Mouse (Mus musculus): ENCODE measurements around the gene Pak6. TPM values are rescaled to one million over a fixed set of nuclear protein-coding genes. Genes with fewer than 3 reads are reported as not detected.
A peak's percentile ranks its signal among the peaks of the same experiment; 100 is the strongest.

Pak6 gene
- polyA plus RNA-seq, 1 experiment from 2014 or later, result 0.15 TPM

DNA sequence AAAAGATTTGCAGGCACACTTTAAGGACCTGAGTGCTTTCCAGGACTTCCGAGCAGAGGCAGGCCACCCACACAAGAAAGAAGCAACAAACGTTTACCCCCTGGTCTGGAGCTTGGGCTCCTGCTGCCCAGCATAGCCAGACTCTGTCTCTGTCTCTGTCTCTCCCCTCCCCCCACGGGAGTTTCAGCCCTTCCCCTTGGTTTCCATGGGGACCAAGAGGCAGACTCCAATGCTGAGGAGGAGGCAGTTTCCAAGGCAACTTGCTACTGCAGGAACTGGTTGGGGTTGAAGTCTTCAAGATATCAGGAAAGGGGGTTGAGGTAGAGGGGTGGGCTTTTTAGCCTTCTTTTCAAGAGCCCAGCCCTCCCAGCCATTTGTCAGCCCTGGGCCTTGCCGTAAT lies 51.1 kb downstream of the Pak6 start:
- no peaks in the 10 kb centered on the region for H3K9me3 ChIP-seq (ENCODE audit: low read length)
- no peak overlapping the region for H3K27ac ChIP-seq (ENCODE audit: low read depth)
- TF ChIP-seq CTCF (IDR thresholded peaks at IDR 0.05; ENCODE audit: low read depth), result no peak
- TF ChIP-seq EP300 (IDR thresholded peaks at IDR 0.05; ENCODE audit: low read depth), result no peak
- H3K4me2 ChIP-seq (ENCODE audit: low read depth, low read length), result no peak overlapping the region
- WGBS (ENCODE audit: insufficient replicate concordance), result 55% methylated on average over 4 of the region's 4 CpGs
- no peak overlapping the region for H3K4me3 ChIP-seq (ENCODE audit: low read depth, low read length)
- no peak for ATAC-seq
- H3K27me3 ChIP-seq (ENCODE audit: insufficient read depth, low read length), result peaks cover 25% of the 10 kb centered on the region
- DNase-seq, result no peak
- H3K36me3 ChIP-seq (replicated peaks; ENCODE audit: insufficient read depth, low read length), result no peaks in the 10 kb centered on the region
- H3K9ac ChIP-seq (replicated peaks), result no peak overlapping the region
- peaks cover 17% of the 10 kb centered on the region for H3K4me1 ChIP-seq (ENCODE audit: insufficient read depth)

- no peak for ATAC-seq
- no peak for TF ChIP-seq CTCF (IDR thresholded peaks at IDR 0.05; ENCODE audit: low read depth)
- TF ChIP-seq EP300 (IDR thresholded peaks at IDR 0.05; ENCODE audit: low read depth), result no peak
- 73% methylated on average over 5 of the region's 5 CpGs for WGBS (ENCODE audit: insufficient replicate concordance)
- Histone ChIP-seq H3K9me3 (ENCODE audit: low read length) (no peaks in the 10 kb centered on the region), H3K27ac (ENCODE audit: low read depth) (no peak overlapping the region), H3K36me3 (replicated peaks; ENCODE audit: insufficient read depth, low read length) (no peaks in the 10 kb centered on the region), H3K9ac (replicated peaks) (no peak overlapping the region), H3K4me2 (ENCODE audit: low read depth, low read length) (no peak overlapping the region), H3K4me1 (ENCODE audit: insufficient read depth) (no peaks in the 10 kb centered on the region), H3K4me3 (ENCODE audit: low read depth, low read length) (no peak overlapping the region), H3K27me3 (ENCODE audit: insufficient read depth, low read length) (peaks cover 15% of the 10 kb centered on the region)
- DNase-seq, result no peak
Measured at GRCm38 (mm10) chr2:118716677-118717076, 53.6 kb downstream of the Pak6 start.

DNA sequence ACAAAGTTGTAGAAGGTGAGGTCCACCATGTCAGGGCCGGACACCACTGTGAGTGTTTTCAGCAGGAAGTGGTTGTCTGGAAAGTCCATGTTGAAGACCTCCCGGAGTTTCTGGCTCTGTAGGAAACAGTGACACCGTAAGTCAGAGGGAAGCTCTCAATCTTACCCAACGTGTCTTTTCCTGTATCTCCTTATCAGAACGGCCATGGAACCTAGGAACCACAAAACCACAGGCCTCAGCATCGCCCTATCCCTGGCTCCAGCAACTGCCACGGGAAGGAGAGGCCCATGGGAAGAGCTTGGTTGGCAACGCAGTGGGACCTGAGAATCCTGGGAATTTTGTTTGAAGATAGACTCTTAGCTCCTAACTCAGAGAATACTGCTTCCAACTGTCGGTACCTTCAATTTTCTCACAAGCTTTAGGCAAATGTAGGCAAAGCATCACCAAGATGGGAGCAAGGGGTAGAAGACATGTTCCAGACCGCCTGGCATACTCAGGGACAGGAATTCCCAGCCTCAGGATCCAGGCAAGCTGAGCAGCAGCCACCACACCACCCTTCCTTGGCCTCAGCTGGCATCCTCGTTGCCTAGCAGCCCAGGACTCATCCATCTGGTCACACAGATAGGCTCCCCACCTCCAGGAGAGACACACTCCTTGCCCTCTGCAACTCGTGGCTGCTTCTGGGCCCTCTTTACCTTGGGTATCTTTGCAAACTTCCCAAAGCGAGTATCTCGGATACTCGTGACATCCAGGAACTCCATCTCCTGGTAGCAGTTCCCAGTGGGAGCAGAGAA lies 60.8 kb downstream of the Pak6 start:
- 44% methylated on average over 15 of the region's 15 CpGs for WGBS (ENCODE audit: insufficient replicate concordance)
- peak; percentile 68 for ATAC-seq
- Histone ChIP-seq H3K36me3 (replicated peaks; ENCODE audit: insufficient read depth, low read length) (no peaks in the 10 kb centered on the region), H3K4me2 (ENCODE audit: low read depth, low read length) (no peak overlapping the region), H3K4me1 (ENCODE audit: insufficient read depth) (peaks cover 20% of the 10 kb centered on the region), H3K9me3 (ENCODE audit: low read length) (no peaks in the 10 kb centered on the region), H3K4me3 (ENCODE audit: low read depth, low read length) (no peak overlapping the region), H3K9ac (replicated peaks) (no peak overlapping the region), H3K27me3 (ENCODE audit: insufficient read depth, low read length) (0 out of 2 replicates have a peak, but pooled peaks cover 3% of the 10 kb centered on the region), H3K27ac (ENCODE audit: low read depth) (no peak overlapping the region)
- DNase-seq, result no peak
- TF ChIP-seq CTCF (IDR thresholded peaks at IDR 0.05; ENCODE audit: low read depth), result no peak
- TF ChIP-seq EP300 (IDR thresholded peaks at IDR 0.05; ENCODE audit: low read depth), result no peak

DNA sequence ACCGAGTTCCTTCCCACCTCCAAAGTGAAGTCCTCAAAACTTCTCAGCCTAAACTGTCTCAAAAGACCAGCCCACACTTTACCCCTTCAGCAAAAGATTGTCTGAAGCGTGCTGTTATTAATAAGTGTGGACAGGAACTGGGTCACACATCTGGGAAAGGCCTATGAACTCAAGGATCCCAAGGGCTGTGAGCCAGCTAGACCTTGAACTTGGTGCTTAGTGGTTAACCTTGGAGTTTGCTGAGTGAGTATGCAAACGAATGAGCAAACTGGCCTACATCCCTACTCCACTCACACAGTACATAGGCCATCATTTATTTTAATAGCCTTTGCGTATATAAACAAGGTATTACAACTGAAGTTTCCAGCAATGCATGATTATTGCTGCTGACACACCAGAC lies 62.4 kb downstream of the Pak6 start:
- TF ChIP-seq EP300 (IDR thresholded peaks at IDR 0.05; ENCODE audit: low read depth) (no peak), CTCF (IDR thresholded peaks at IDR 0.05; ENCODE audit: low read depth) (no peak)
- peaks cover 31% of the 10 kb centered on the region for H3K4me1 ChIP-seq (ENCODE audit: insufficient read depth)
- no peaks in the 10 kb centered on the region for H3K36me3 ChIP-seq (replicated peaks; ENCODE audit: insufficient read depth, low read length)
- H3K9me3 ChIP-seq (ENCODE audit: low read length), result no peaks in the 10 kb centered on the region
- ATAC-seq (no peak), DNase-seq (no peak)
- H3K27ac ChIP-seq (ENCODE audit: low read depth), result no peak overlapping the region
- H3K4me2 ChIP-seq (ENCODE audit: low read depth, low read length), result no peak overlapping the region
- H3K4me3 ChIP-seq (ENCODE audit: low read depth, low read length), result no peak overlapping the region
- WGBS (ENCODE audit: insufficient replicate concordance), result 70% methylated on average over 4 of the region's 4 CpGs
- H3K9ac ChIP-seq (replicated peaks), result no peak overlapping the region
- 0 out of 2 replicates have a peak, but pooled peaks cover 3% of the 10 kb centered on the region for H3K27me3 ChIP-seq (ENCODE audit: insufficient read depth, low read length)

GRCm38 (mm10) chr2:118726873-118727272 lies 63.8 kb downstream of the Pak6 start:
- Histone ChIP-seq H3K9me3 (ENCODE audit: low read length) (no peaks in the 10 kb centered on the region), H3K4me3 (ENCODE audit: low read depth, low read length) (peak overlapping the region; percentile 47), H3K27ac (ENCODE audit: low read depth) (peak overlapping the region; percentile 44; the same call in 1 of the 2 replicates), H3K36me3 (replicated peaks; ENCODE audit: insufficient read depth, low read length) (no peaks in the 10 kb centered on the region), H3K4me1 (ENCODE audit: insufficient read depth) (peaks cover 34% of the 10 kb centered on the region), H3K4me2 (ENCODE audit: low read depth, low read length) (peak overlapping the region; percentile 62), H3K27me3 (ENCODE audit: insufficient read depth, low read length) (no peaks in the 10 kb centered on the region), H3K9ac (replicated peaks) (no peak overlapping the region)
- WGBS (ENCODE audit: insufficient replicate concordance), result 56% methylated on average over 2 of the region's 2 CpGs
- DNase-seq (no peak), ATAC-seq (no peak)
- TF ChIP-seq EP300 (IDR thresholded peaks at IDR 0.05; ENCODE audit: low read depth) (no peak), CTCF (IDR thresholded peaks at IDR 0.05; ENCODE audit: low read depth) (no peak)

- no peak for DNase-seq
- Histone ChIP-seq H3K27ac (ENCODE audit: low read depth) (peak overlapping the region; percentile 44), H3K4me1 (ENCODE audit: insufficient read depth) (peaks cover 34% of the 10 kb centered on the region), H3K36me3 (replicated peaks; ENCODE audit: insufficient read depth, low read length) (no peaks in the 10 kb centered on the region), H3K4me3 (ENCODE audit: low read depth, low read length) (peak overlapping the region; percentile 47), H3K4me2 (ENCODE audit: low read depth, low read length) (peak overlapping the region; percentile 62), H3K9me3 (ENCODE audit: low read length) (no peaks in the 10 kb centered on the region), H3K9ac (replicated peaks) (peak overlapping the region; percentile 42), H3K27me3 (ENCODE audit: insufficient read depth, low read length) (peaks cover 4% of the 10 kb centered on the region; the same call in 1 of the 2 replicates)
- WGBS (ENCODE audit: insufficient replicate concordance), result 8% methylated on average over 9 of the region's 9 CpGs
- no peak for ATAC-seq
- no peak for TF ChIP-seq EP300 (IDR thresholded peaks at IDR 0.05; ENCODE audit: low read depth)
- no peak for TF ChIP-seq CTCF (IDR thresholded peaks at IDR 0.05; ENCODE audit: low read depth)
Measured at GRCm38 (mm10) chr2:118727911-118728310, 64.8 kb downstream of the Pak6 start.
